In genomic region chr4:129739111-129739645, GRCm38 (mm10) we compare ENCODE assay signal across 12 mouse cellular contexts. TPM values are rescaled to one million over a fixed set of nuclear protein-coding genes. Genes with fewer than 3 reads are reported as not detected.
DNase-seq lines count a peak whose midpoint lies in the region; ATAC-seq and TF ChIP-seq lines count a peak whose summit lies in the region.
"Had no signal": no experiment of that assay in that cellular context is flagged by ENCODE, and none has a peak within 500 bp of the region (broad histone marks: within the 10 kb centered on the region; RNA-seq: fewer than 3 reads in every experiment).

No protein-coding gene starts in this region.

- ATAC-seq in intestine, embryonic 14.5 days (replicated peaks; ENCODE audit: low FRiP score, low TSS enrichment, low read depth), result no peak
- no peak for ATAC-seq in intestine, postnatal 0 days
- no peak for ATAC-seq in embryonic facial prominence, embryonic 11.5 days (replicated peaks; ENCODE audit: insufficient number of reproducible peaks, low FRiP score, low TSS enrichment, low read depth)
- no peak for ATAC-seq in hindbrain, embryonic 11.5 days (ENCODE audit: low FRiP score)
- no peak for ATAC-seq in midbrain, embryonic 12.5 days (ENCODE audit: low FRiP score, low read depth)
- ATAC-seq in monocyte, adult 5-6 weeks (replicated peaks; ENCODE audit: insufficient number of reproducible peaks, low FRiP score, low TSS enrichment, poor library complexity, severe bottlenecking), result no peak

- H3K9ac ChIP-seq in intestine, embryonic 14.5 days (ENCODE audit: low read length), result no peak overlapping the region
- H3K9ac ChIP-seq in intestine, postnatal 0 days (ENCODE audit: low read depth, low read length), result no peak overlapping the region
- H3K9ac ChIP-seq in embryonic facial prominence, embryonic 11.5 days (replicated peaks; ENCODE audit: low read length), result no peak overlapping the region
- no peak overlapping the region for H3K9ac ChIP-seq in hindbrain, embryonic 11.5 days (ENCODE audit: low read depth, low read length)
- no peak overlapping the region for H3K9ac ChIP-seq in midbrain, embryonic 12.5 days (replicated peaks)

- no peak for DNase-seq in intestine, embryonic 14.5 days (ENCODE audit: low spot score)
- no peak for DNase-seq in embryonic facial prominence, embryonic 11.5 days (ENCODE audit: low spot score)
- DNase-seq in hindbrain, embryonic 11.5 days (ENCODE audit: low spot score), result no peak
- no peak for DNase-seq in gastrocnemius, postnatal 36 days
- no peak for DNase-seq in B cell, adult 2 months
- DNase-seq: gastrocnemius, postnatal 25 days; layer of hippocampus, adult 9-11 months; thymus, postnatal 25 days had no signal

- intact Hi-C loops in gastrocnemius, postnatal 36 days (cut with DNase I), result no loop called here

- 73% methylated on average over 4 of the region's 4 CpGs for WGBS in intestine, embryonic 14.5 days
- 59% methylated on average over 4 of the region's 4 CpGs for WGBS in intestine, postnatal 0 days
- 82% methylated on average over 4 of the region's 4 CpGs for WGBS in embryonic facial prominence, embryonic 11.5 days
- 85% methylated on average over 4 of the region's 4 CpGs for WGBS in hindbrain, embryonic 11.5 days
- 79% methylated on average over 4 of the region's 4 CpGs for WGBS in midbrain, embryonic 12.5 days

- no peaks in the 10 kb centered on the region for H3K27me3 ChIP-seq in intestine, embryonic 14.5 days (replicated peaks; ENCODE audit: control insufficient read depth, insufficient read depth, low read length)
- no peaks in the 10 kb centered on the region for H3K27me3 ChIP-seq in intestine, postnatal 0 days (replicated peaks; ENCODE audit: control insufficient read depth, insufficient read depth, low read length)
- H3K27me3 ChIP-seq in embryonic facial prominence, embryonic 11.5 days (ENCODE audit: control insufficient read depth, insufficient read depth, low read length), result no peaks in the 10 kb centered on the region
- no peaks in the 10 kb centered on the region for H3K27me3 ChIP-seq in hindbrain, embryonic 11.5 days (ENCODE audit: control insufficient read depth, insufficient read depth, low read length)
- no peaks in the 10 kb centered on the region for H3K27me3 ChIP-seq in midbrain, embryonic 12.5 days

- H3K27ac ChIP-seq in intestine, embryonic 14.5 days (ENCODE audit: low read depth), result no peak overlapping the region
- no peak overlapping the region for H3K27ac ChIP-seq in intestine, postnatal 0 days (ENCODE audit: low read depth, low read length)
- no peak overlapping the region for H3K27ac ChIP-seq in embryonic facial prominence, embryonic 11.5 days (replicated peaks; ENCODE audit: low read depth, low read length)
- no peak overlapping the region for H3K27ac ChIP-seq in hindbrain, embryonic 11.5 days (ENCODE audit: low read depth, low read length)
- H3K27ac ChIP-seq in midbrain, embryonic 12.5 days (replicated peaks), result no peak overlapping the region
- H3K27ac ChIP-seq: macrophage had no signal

- TF ChIP-seq CTCF in intestine, postnatal 0 days (IDR thresholded peaks at IDR 0.05; ENCODE audit: low read depth), result no peak

- no peak overlapping the region for H3K4me3 ChIP-seq in intestine, embryonic 14.5 days (ENCODE audit: low read depth, low read length)
- H3K4me3 ChIP-seq in intestine, postnatal 0 days (ENCODE audit: low read depth, low read length), result no peak overlapping the region
- H3K4me3 ChIP-seq in embryonic facial prominence, embryonic 11.5 days (ENCODE audit: low read depth, low read length), result 0 out of 2 replicates have a peak overlapping the region, but pooled peaks have one; percentile 12
- H3K4me3 ChIP-seq in hindbrain, embryonic 11.5 days (ENCODE audit: low read depth, low read length), result peak overlapping the region; percentile 18
- peak overlapping the region; percentile 20 for H3K4me3 ChIP-seq in midbrain, embryonic 12.5 days

- no peaks in the 10 kb centered on the region for H3K36me3 ChIP-seq in intestine, embryonic 14.5 days (ENCODE audit: control insufficient read depth, insufficient read depth, low read length)
- H3K36me3 ChIP-seq in intestine, postnatal 0 days (ENCODE audit: control insufficient read depth, insufficient read depth), result peaks cover 4% of the 10 kb centered on the region; the same call in 1 of the 2 replicates
- H3K36me3 ChIP-seq in embryonic facial prominence, embryonic 11.5 days (replicated peaks; ENCODE audit: control insufficient read depth, insufficient read depth, low read depth, low read length), result no peaks in the 10 kb centered on the region; the same call in 1 of the 2 replicates
- no peaks in the 10 kb centered on the region for H3K36me3 ChIP-seq in hindbrain, embryonic 11.5 days (ENCODE audit: control insufficient read depth, insufficient read depth, low read length)
- peaks cover 5% of the 10 kb centered on the region; the same call in 1 of the 2 replicates for H3K36me3 ChIP-seq in midbrain, embryonic 12.5 days

- H3K4me1 ChIP-seq in intestine, embryonic 14.5 days (replicated peaks; ENCODE audit: control insufficient read depth, insufficient read depth, low read length), result peaks cover 15% of the 10 kb centered on the region
- H3K4me1 ChIP-seq in intestine, postnatal 0 days (replicated peaks; ENCODE audit: control insufficient read depth, insufficient read depth, low read length), result peaks cover 3% of the 10 kb centered on the region; the same call in 1 of the 2 replicates
- no peaks in the 10 kb centered on the region; the same call in 1 of the 2 replicates for H3K4me1 ChIP-seq in embryonic facial prominence, embryonic 11.5 days (ENCODE audit: control insufficient read depth, insufficient read depth, low read length)
- no peaks in the 10 kb centered on the region; the same call in 1 of the 2 replicates for H3K4me1 ChIP-seq in hindbrain, embryonic 11.5 days (replicated peaks; ENCODE audit: control insufficient read depth, insufficient read depth, low read length)
- H3K4me1 ChIP-seq in midbrain, embryonic 12.5 days, result peaks cover 30% of the 10 kb centered on the region

- peak overlapping the region; percentile 65; the same call in 1 of the 2 replicates for H3K4me2 ChIP-seq in intestine, embryonic 14.5 days (ENCODE audit: low read length)
- no peak overlapping the region for H3K4me2 ChIP-seq in intestine, postnatal 0 days (replicated peaks; ENCODE audit: low read depth)
- H3K4me2 ChIP-seq in embryonic facial prominence, embryonic 11.5 days (ENCODE audit: low read depth, low read length), result peak overlapping the region; percentile 21; the same call in 1 of the 2 replicates
- H3K4me2 ChIP-seq in hindbrain, embryonic 11.5 days (replicated peaks; ENCODE audit: low read depth, low read length), result 0 out of 2 replicates have a peak overlapping the region, but pooled peaks have one; percentile 11
- peak overlapping the region; percentile 69 for H3K4me2 ChIP-seq in midbrain, embryonic 12.5 days (replicated peaks)

- H3K9me3 ChIP-seq in intestine, embryonic 14.5 days (ENCODE audit: control insufficient read depth, low read length), result no peaks in the 10 kb centered on the region
- no peaks in the 10 kb centered on the region for H3K9me3 ChIP-seq in intestine, postnatal 0 days (ENCODE audit: control insufficient read depth)
- H3K9me3 ChIP-seq in embryonic facial prominence, embryonic 11.5 days (replicated peaks; ENCODE audit: control insufficient read depth, low read length), result no peaks in the 10 kb centered on the region
- H3K9me3 ChIP-seq in hindbrain, embryonic 11.5 days (ENCODE audit: control insufficient read depth, low read length), result no peaks in the 10 kb centered on the region
- H3K9me3 ChIP-seq in midbrain, embryonic 12.5 days, result no peaks in the 10 kb centered on the region

RNA-seq across cellular contexts. Expression of gene Khdrbs1, which starts 2.9 kb away (rescaled TPM):
- 96.5 and 106 TPM in 2 replicates for polyA plus RNA-seq in intestine, embryonic 14.5 days (2014; fragmentation: Nextera tagmentation; extraction: Ambion mirVana)
- polyA plus RNA-seq in intestine, postnatal 0 days (2015; fragmentation: Nextera tagmentation; extraction: Ambion mirVana), result 33.9 and 40.0 TPM in 2 replicates
- 175 and 193 TPM in 2 replicates for polyA plus RNA-seq in embryonic facial prominence, embryonic 11.5 days (2014; fragmentation: Nextera tagmentation; extraction: Ambion mirVana)
- 158 and 183 TPM in 2 replicates for polyA plus RNA-seq in hindbrain, embryonic 11.5 days (2014; fragmentation: Nextera tagmentation; extraction: Ambion mirVana)
- polyA plus RNA-seq in midbrain, embryonic 12.5 days (2016; fragmentation: Nextera tagmentation; extraction: Ambion mirVana), result 224 and 239 TPM in 2 replicates
- total RNA-seq in gastrocnemius, postnatal 36 days (2021), result 10 to 100 TPM; 20.2 to 26.5 TPM
- 89.2 to 110 TPM (median 89.5 TPM) in 3 replicates for total RNA-seq in monocyte, adult 5-6 weeks (2017)

RNA-seq across cellular contexts. Expression of gene Tmem39b, which starts 42.5 kb away (rescaled TPM):
- polyA plus RNA-seq in intestine, embryonic 14.5 days (2014; fragmentation: Nextera tagmentation; extraction: Ambion mirVana), result 26.6 and 28.9 TPM in 2 replicates
- polyA plus RNA-seq in intestine, postnatal 0 days (2015; fragmentation: Nextera tagmentation; extraction: Ambion mirVana), result 4.0 and 4.6 TPM in 2 replicates
- 29.1 and 38.6 TPM in 2 replicates for polyA plus RNA-seq in embryonic facial prominence, embryonic 11.5 days (2014; fragmentation: Nextera tagmentation; extraction: Ambion mirVana)
- 27.7 and 30.9 TPM in 2 replicates for polyA plus RNA-seq in hindbrain, embryonic 11.5 days (2014; fragmentation: Nextera tagmentation; extraction: Ambion mirVana)
- polyA plus RNA-seq in midbrain, embryonic 12.5 days (2016; fragmentation: Nextera tagmentation; extraction: Ambion mirVana), result 17.3 and 21.9 TPM in 2 replicates
- total RNA-seq in gastrocnemius, postnatal 36 days (2021), result 1 to 10 TPM; 2.5 to 3.3 TPM
- total RNA-seq in monocyte, adult 5-6 weeks (2017), result 4.0 to 6.4 TPM (median 4.1 TPM) in 3 replicates

Comparison
In these comparisons a context has a peak if more than half of its experiments do, and no peak if none do; other contexts are left out.
1. H3K4me3 ChIP-seq: peak in embryonic facial prominence, embryonic 11.5 days (single experiment), hindbrain, embryonic 11.5 days (single experiment) and midbrain, embryonic 12.5 days (single experiment); none in intestine, embryonic 14.5 days (single experiment) and intestine, postnatal 0 days (single experiment).